Comparison of ENCODE assay signal across 33 mouse cellular contexts in the genomic region with DNA sequence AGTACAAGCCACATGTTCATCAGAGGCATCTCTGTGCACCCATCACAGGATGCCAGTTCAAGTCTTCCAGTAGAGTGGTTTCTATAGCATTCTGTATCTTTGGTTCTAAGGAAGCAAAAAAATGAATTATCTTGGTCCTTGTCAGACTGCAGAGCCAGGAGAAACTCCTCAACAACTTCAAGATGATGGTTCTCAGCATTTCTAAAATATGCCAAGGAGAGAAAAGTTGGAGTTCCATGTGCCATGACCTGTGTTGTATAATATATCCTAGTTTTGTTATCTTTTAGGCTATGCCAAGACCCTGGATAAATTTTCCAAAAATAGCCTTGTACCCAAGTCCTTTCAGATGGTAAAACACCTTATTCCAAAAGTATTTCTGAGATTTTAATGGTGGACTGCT. TPM values are rescaled to one million over a fixed set of nuclear protein-coding genes. Genes with fewer than 3 reads are reported as not detected.
DNase-seq lines count a peak whose midpoint lies in the region; ATAC-seq lines count a peak whose summit lies in the region.
"Had no signal": no experiment of that assay in that cellular context is flagged by ENCODE, and none has a peak within 500 bp of the region (broad histone marks: within the 10 kb centered on the region; RNA-seq: fewer than 3 reads in every experiment).

No protein-coding gene starts in this region.

- no peaks in the 10 kb centered on the region for H3K4me1 ChIP-seq in forebrain, embryonic 14.5 days (ENCODE audit: control insufficient read depth, insufficient read depth, low read length)
- H3K4me1 ChIP-seq in forebrain, embryonic 13.5 days, result peaks cover 15% of the 10 kb centered on the region
- peaks cover 6% of the 10 kb centered on the region; the same call in 1 of the 2 replicates for H3K4me1 ChIP-seq in midbrain, embryonic 11.5 days (ENCODE audit: control insufficient read depth, insufficient read depth, low read length)
- peaks cover 21% of the 10 kb centered on the region for H3K4me1 ChIP-seq in midbrain, embryonic 10.5 days

- H3K27me3 ChIP-seq in forebrain, embryonic 14.5 days (replicated peaks; ENCODE audit: control insufficient read depth, insufficient read depth, low read length), result peaks cover 19% of the 10 kb centered on the region
- H3K27me3 ChIP-seq in forebrain, embryonic 13.5 days, result peaks cover 53% of the 10 kb centered on the region
- H3K27me3 ChIP-seq in midbrain, embryonic 11.5 days (ENCODE audit: control insufficient read depth, insufficient read depth, low read length), result peaks cover 19% of the 10 kb centered on the region
- H3K27me3 ChIP-seq in midbrain, embryonic 10.5 days (ENCODE audit: low read depth, poor library complexity, severe bottlenecking), result peaks cover 55% of the 10 kb centered on the region

- no peaks in the 10 kb centered on the region for H3K36me3 ChIP-seq in forebrain, embryonic 14.5 days (ENCODE audit: control insufficient read depth, insufficient read depth, low read length)
- H3K36me3 ChIP-seq in forebrain, embryonic 13.5 days (ENCODE audit: poor library complexity, severe bottlenecking), result no peaks in the 10 kb centered on the region
- no peaks in the 10 kb centered on the region for H3K36me3 ChIP-seq in midbrain, embryonic 11.5 days (ENCODE audit: control insufficient read depth, insufficient read depth, low read length)
- no peaks in the 10 kb centered on the region for H3K36me3 ChIP-seq in midbrain, embryonic 10.5 days
- H3K36me3 ChIP-seq: embryonic facial prominence, embryonic 13.5 days; forebrain, embryonic 10.5 days; heart, embryonic 13.5 days; limb, embryonic 13.5 days; neural tube, embryonic 13.5 days had no signal

- H3K4me3 ChIP-seq in forebrain, embryonic 14.5 days (ENCODE audit: low read depth, low read length), result no peak overlapping the region
- no peak overlapping the region for H3K4me3 ChIP-seq in forebrain, embryonic 13.5 days
- no peak overlapping the region for H3K4me3 ChIP-seq in midbrain, embryonic 11.5 days (ENCODE audit: low read depth, low read length)
- no peak overlapping the region for H3K4me3 ChIP-seq in midbrain, embryonic 10.5 days
- H3K4me3 ChIP-seq: embryonic facial prominence, embryonic 13.5 days; forebrain, embryonic 10.5 days; heart, embryonic 13.5 days; layer of hippocampus, adult 2 months; left cerebral cortex, adult 2 months; limb, embryonic 13.5 days; megakaryocyte, embryonic 14.5 days; neural tube, embryonic 13.5 days had no signal

- peak; percentile 52 for DNase-seq in forebrain, embryonic 14.5 days (ENCODE audit: low spot score)
- peak; percentile 90 for DNase-seq in midbrain, embryonic 11.5 days (ENCODE audit: low spot score, missing footprints)
- no peak for DNase-seq in midbrain, embryonic 10.5 days (ENCODE audit: low spot score)
- DNase-seq in MN1 (ENCODE audit: low spot score), result peak; percentile 25
- peak; percentile 48 for DNase-seq in embryo, embryonic 10.5 days (ENCODE audit: low spot score)
- no peak for DNase-seq in adrenal gland, adult (ENCODE audit: inconsistent age in 2 of 2, low spot score in 1 of 2)
- no peak for DNase-seq in thymus, postnatal 10 days (ENCODE audit: low spot score in 2 of 2)
- DNase-seq: adrenal gland, postnatal 10 days; cerebellum, adult 11 months; cerebellum, adult 9-10 months; forebrain, postnatal 0 days; heart, postnatal 10 days; kidney, adult 18-20 months; kidney, postnatal 36 days; right cerebral cortex, postnatal 14 days; thymus, postnatal 14 days had no signal

- ATAC-seq in forebrain, embryonic 14.5 days, result no peak
- no peak for ATAC-seq in forebrain, embryonic 13.5 days
- no peak for ATAC-seq in midbrain, embryonic 11.5 days (ENCODE audit: low FRiP score)
- ATAC-seq: CD4-positive, CD25-positive, alpha-beta regulatory T cell, adult 4 months; forebrain, postnatal 0 days had no signal

- no peaks in the 10 kb centered on the region for H3K9me3 ChIP-seq in forebrain, embryonic 14.5 days (replicated peaks; ENCODE audit: control insufficient read depth, low read length)
- H3K9me3 ChIP-seq in forebrain, embryonic 13.5 days (replicated peaks), result no peaks in the 10 kb centered on the region
- no peaks in the 10 kb centered on the region for H3K9me3 ChIP-seq in midbrain, embryonic 11.5 days (ENCODE audit: control insufficient read depth, low read length)
- no peaks in the 10 kb centered on the region for H3K9me3 ChIP-seq in midbrain, embryonic 10.5 days (replicated peaks)
- H3K9me3 ChIP-seq: embryonic facial prominence, embryonic 13.5 days; forebrain, embryonic 10.5 days; heart, embryonic 13.5 days; limb, embryonic 13.5 days; megakaryocyte, embryonic 14.5 days; neural tube, embryonic 13.5 days had no signal

- no peak overlapping the region for H3K9ac ChIP-seq in forebrain, embryonic 14.5 days (ENCODE audit: low read length)
- no peak overlapping the region for H3K9ac ChIP-seq in forebrain, embryonic 13.5 days
- H3K9ac ChIP-seq in midbrain, embryonic 11.5 days (ENCODE audit: low read length), result no peak overlapping the region
- H3K9ac ChIP-seq: embryonic facial prominence, embryonic 13.5 days; forebrain, postnatal 0 days; heart, embryonic 13.5 days; limb, embryonic 13.5 days; neural tube, embryonic 13.5 days had no signal

- no peak overlapping the region for H3K27ac ChIP-seq in forebrain, embryonic 14.5 days (ENCODE audit: low read depth, low read length)
- no peak overlapping the region for H3K27ac ChIP-seq in forebrain, embryonic 13.5 days
- no peak overlapping the region for H3K27ac ChIP-seq in midbrain, embryonic 11.5 days (ENCODE audit: low read depth, low read length)
- H3K27ac ChIP-seq in midbrain, embryonic 10.5 days (replicated peaks), result no peak overlapping the region
- H3K27ac ChIP-seq: embryonic facial prominence, embryonic 13.5 days; forebrain, embryonic 10.5 days; heart, embryonic 13.5 days; layer of hippocampus, adult 2 months; left cerebral cortex, adult 2 months; limb, embryonic 13.5 days; neural tube, embryonic 13.5 days had no signal

- H3K4me2 ChIP-seq in forebrain, embryonic 14.5 days (ENCODE audit: low read length), result no peak overlapping the region
- no peak overlapping the region for H3K4me2 ChIP-seq in forebrain, embryonic 13.5 days
- H3K4me2 ChIP-seq in midbrain, embryonic 11.5 days, result no peak overlapping the region
- H3K4me2 ChIP-seq: embryonic facial prominence, embryonic 13.5 days; heart, embryonic 13.5 days; limb, embryonic 13.5 days; liver, embryonic 11.5 days; neural tube, embryonic 13.5 days had no signal

RNA-seq across cellular contexts. Expression of a gene that starts 2.9 kb away (rescaled TPM):
- not detected in 2 replicates for polyA plus RNA-seq in forebrain, embryonic 14.5 days (2014; fragmentation: Nextera tagmentation; extraction: Ambion mirVana)
- polyA plus RNA-seq in forebrain, embryonic 13.5 days (2015; fragmentation: Nextera tagmentation; extraction: Ambion mirVana), result not detected in 2 replicates
- polyA plus RNA-seq in midbrain, embryonic 11.5 days (2014; fragmentation: Nextera tagmentation; extraction: Ambion mirVana), result not detected in 2 replicates
- not detected in 2 replicates for polyA plus RNA-seq in midbrain, embryonic 10.5 days (2016; fragmentation: Nextera tagmentation; extraction: Ambion mirVana)
- polyA plus RNA-seq: embryonic facial prominence, embryonic 13.5 days; forebrain, embryonic 10.5 days; forebrain, postnatal 0 days; heart, embryonic 13.5 days; intestine, embryonic 14.5 days; kidney, embryonic 16.5 days; limb, embryonic 13.5 days; liver, embryonic 11.5 days; liver, embryonic 16.5 days; lung, embryonic 16.5 days; neural tube, embryonic 13.5 days; small intestine, adult 2 months; stomach, embryonic 14.5 days had no signal

RNA-seq across cellular contexts. Expression of a gene that starts 58.7 kb away (rescaled TPM):
- not detected in 2 replicates for polyA plus RNA-seq in forebrain, embryonic 14.5 days (2014; fragmentation: Nextera tagmentation; extraction: Ambion mirVana)
- not detected in 2 replicates for polyA plus RNA-seq in forebrain, embryonic 13.5 days (2015; fragmentation: Nextera tagmentation; extraction: Ambion mirVana)
- not detected in 2 replicates for polyA plus RNA-seq in midbrain, embryonic 11.5 days (2014; fragmentation: Nextera tagmentation; extraction: Ambion mirVana)
- polyA plus RNA-seq in midbrain, embryonic 10.5 days (2016; fragmentation: Nextera tagmentation; extraction: Ambion mirVana), result not detected in 2 replicates
- polyA plus RNA-seq: CD4-positive, CD25-positive, alpha-beta regulatory T cell, adult 4 months; embryonic facial prominence, embryonic 13.5 days; forebrain, embryonic 10.5 days; forebrain, postnatal 0 days; heart, embryonic 13.5 days; intestine, embryonic 14.5 days; kidney, embryonic 16.5 days; limb, embryonic 13.5 days; liver, embryonic 11.5 days; liver, embryonic 16.5 days; lung, embryonic 16.5 days; neural tube, embryonic 13.5 days; small intestine, adult 2 months; stomach, embryonic 14.5 days had no signal

Comparison
In these comparisons a context has a peak if more than half of its experiments do, and no peak if none do; other contexts are left out.
1. DNase-seq: peak in forebrain, embryonic 14.5 days (single experiment), midbrain, embryonic 11.5 days (single experiment), MN1 (single experiment) and embryo, embryonic 10.5 days (single experiment); none in midbrain, embryonic 10.5 days (single experiment), adrenal gland, adult (0 of 2) and thymus, postnatal 10 days (0 of 2).